Mouse (Mus musculus) frontal cortex, postnatal 36 days (tissue): Measurements from ENCODE around the gene Acox1.
A peak's percentile ranks its signal among the peaks of the same experiment; 100 is the strongest.

ENCODE experiments used
- DNase-seq, 2 experiments: peaks; one replicate each; pipeline ENCODE4 v3.0.0; 2022; ENCODE audit warnings: low spot score in 2 of 2

Acox1 gene

DNA sequence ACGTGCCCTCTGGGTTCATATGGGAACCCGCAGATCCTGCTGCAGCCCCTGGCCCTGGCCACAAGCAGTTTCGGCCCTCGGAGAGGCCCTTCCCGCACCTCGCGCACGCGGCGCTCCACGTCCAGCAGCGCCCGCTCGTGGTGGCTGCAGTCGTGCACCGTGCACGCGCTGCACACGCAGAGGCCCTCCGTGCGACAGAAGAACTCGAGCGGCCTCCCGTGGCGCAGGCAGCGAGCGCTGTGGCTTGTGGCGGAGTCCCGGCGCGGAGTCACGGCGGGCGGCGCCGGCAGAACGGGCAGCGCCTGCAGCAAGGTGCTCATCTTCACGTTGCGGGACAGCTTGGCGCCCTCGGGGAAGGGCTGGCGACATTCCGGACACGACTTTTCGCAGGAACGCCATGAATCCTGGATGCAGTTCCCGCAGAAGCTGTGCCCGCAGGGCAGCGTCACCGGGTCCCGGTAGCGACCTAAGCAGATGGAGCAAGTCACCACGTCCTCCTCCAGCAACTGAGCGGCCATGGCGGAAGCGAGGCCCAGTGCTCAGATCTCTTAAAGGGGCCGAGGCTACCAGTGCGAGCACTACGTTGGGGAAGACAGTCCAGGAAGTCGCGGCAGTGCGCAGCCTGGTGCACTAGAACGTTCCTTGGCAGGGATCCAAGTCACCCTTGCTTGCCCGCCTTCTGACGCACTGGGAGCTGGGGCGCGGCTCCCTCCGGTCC lies 68.2 kb downstream of the Acox1 start, which contains the start of gene Trim65:
TSS of gene Trim65 (minus strand) at position 641 of the 718 bp plus-strand sequence.
- DNase-seq = peak; percentile 81 to 86

DNA sequence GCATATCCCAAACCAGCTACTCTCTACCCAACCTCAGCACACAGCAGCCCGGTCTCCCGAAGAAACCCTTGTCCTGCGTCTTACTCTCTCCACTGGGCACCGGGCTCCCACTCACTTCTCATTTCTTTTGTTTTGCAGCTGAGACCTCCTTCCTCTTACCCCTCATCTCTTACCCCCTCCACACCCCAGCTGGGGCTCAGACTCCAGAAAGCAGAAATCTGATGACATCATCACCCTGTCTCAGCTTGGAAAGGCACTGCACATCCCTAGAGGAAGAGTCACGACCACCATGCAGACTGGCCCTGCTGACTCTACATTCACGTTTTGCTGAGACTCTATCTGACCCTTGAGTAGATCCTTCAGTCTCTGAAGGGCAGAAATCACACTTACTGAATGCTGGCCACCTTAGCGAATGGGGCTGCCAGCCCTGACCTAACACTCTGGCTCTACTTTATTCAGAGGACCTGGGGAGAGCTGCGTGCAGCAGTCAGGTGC lies 68.8 kb downstream of the Acox1 start:
- no peak for DNase-seq

DNA sequence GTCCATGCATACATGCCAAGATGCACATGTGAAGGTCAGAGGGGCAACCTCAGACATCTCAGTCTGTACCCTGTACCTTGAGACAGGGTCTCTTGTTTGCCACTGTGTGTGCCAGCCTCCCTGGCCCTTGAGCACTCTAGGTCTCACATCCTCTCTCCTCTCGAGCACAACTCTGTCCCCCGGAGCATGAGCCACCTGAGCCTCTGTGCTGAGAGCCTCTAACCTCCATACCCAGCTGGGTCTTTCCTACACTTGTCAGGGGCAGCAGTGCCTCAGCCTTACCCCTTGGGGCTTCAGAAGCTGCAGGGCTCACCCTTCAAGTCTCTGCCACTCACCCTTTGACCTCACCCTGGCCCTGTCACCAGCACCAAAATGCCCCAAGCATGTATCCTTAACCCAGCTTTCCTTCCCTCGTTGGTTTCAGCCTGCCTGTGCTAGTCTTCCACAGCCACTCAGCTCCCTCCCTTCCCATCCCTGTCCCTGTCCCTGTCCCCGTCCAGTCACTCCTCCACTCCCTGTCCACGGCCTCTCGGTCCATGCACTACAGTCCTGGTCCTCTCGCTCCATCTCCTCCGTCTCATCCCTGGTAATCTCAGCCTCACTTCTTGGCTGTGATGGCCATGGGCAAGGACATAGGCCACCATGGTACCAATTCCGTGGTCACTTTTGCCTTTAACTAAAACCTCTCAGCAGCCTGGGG lies 69.6 kb downstream of the Acox1 start:
- DNase-seq = no peak

DNA sequence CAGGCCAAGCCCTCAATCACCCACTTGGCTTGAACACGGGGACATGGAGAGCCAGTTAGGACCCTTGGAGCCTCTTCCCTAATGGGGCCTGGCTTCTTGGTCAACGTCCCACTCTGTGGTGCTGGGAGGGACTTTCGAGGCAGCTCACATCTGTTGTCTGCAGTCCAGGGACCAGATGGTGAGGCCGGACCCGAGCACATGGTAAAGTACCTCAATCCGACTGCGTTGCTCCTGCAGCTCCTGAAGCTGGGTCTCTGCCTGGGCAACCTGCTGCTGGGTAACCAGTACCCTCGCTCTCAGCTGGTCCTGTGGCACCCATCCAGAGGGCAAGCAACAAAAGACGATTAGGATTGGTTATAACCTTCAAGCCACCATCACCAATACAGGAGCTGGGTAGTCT lies 70.9 kb downstream of the Acox1 start:
- DNase-seq = no peak

DNA sequence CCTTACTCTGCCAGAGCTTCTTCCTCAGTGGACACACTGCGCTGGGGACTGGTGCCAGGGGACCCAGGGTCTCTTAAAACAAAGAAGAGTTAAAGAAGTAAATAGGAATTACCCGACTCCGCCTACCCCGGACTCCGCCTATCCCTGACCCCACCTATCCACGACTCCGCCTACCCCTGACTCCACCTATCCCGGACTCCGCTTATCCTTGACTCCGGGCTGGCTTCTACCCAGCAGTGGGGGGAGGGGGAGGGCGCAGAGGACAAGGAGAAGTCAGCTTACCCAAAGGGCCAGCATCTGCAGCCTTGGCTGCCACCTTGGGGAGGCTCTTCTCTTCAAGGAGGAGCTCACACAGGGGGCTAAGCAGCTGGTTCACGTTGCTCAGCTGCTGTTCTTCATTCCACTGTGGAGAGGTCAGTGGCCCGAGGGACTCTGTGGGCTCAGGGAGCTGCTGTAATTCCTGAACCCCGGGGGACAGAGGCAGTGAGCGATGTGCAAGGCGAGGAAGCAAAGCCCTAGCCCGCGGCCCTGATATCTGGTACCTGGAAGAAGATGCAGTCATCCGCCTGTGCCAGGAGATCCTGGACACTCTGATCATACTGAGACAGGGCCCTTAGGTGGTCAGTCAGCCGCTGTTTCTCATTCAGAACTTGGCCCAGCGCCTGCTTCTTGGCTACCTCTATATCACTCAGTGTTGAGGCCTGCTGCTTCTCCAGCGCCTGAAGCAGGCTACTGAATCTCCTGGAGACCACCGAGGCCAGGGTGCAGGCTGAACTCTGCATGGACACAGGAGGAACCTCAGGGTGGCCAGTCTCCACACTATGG lies 71.5 kb downstream of the Acox1 start, which contains the start of gene Trim47:
TSS of gene Trim47 (minus strand) at position 55 of the 825 bp plus-strand sequence.
- no peak for DNase-seq

DNA sequence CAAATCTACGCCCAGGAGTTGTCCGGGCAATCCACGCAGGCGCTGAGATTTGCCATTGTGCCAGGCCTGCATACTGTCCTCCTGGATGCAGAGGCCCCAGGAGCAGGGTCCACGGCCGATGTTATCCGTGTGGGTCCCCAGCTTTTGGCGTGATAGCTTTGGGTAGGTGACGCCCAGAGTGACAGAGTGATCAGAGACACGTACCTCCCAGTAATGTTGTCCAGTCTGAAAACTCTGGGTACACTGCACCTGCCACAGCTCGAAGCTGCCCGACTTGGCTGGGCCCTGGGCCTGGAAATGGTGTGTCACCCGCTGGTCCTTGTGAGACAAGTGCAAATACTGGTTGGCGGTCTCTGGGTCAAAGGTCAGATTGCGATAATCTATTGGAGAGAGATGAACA lies 72.6 kb downstream of the Acox1 start:
- no peak for DNase-seq
